Mouse (Mus musculus) hindbrain, embryonic 16.5 days (tissue): ENCODE data around the gene Tpte. TPM values are rescaled to one million over a fixed set of nuclear protein-coding genes. Genes with fewer than 3 reads are reported as not detected.
"Not testable (repeated sequence)": the region's sequence is repeated elsewhere in the genome, so short reads cannot be mapped to it uniquely, and the experiment has no call there.

Experiments
- ATAC-seq: fragments of 200-750 bp; cut with Nextera tagmentation; 2 replicates; pipeline ENCODE4 v1.8.0; 2017; ENCODE audit warnings: moderate TSS enrichment, moderate library complexity
- H3K27ac ChIP-seq: fragments of 300-500 bp; sonication (generic); 2 replicates; pipeline ENCODE4 v1.5.1; 2014; ENCODE audit warnings: low read depth, mild to moderate bottlenecking, control low read depth, low read length, moderate library complexity
- H3K27me3 ChIP-seq: fragments of 300-500 bp; sonication (generic); replicated peaks from 2 replicates; pipeline ENCODE4 v1.6.1; 2014; ENCODE audit warnings: low read length; ENCODE audit not compliant: control insufficient read depth, insufficient read depth
- H3K36me3 ChIP-seq: fragments of 300-500 bp; sonication (generic); 2 replicates; pipeline ENCODE4 v1.6.1; 2014; ENCODE audit warnings: mild to moderate bottlenecking, low read length, moderate library complexity, mixed read lengths; ENCODE audit not compliant: control insufficient read depth, insufficient read depth
- H3K4me1 ChIP-seq: fragments of 300-500 bp; sonication (generic); 2 replicates; pipeline ENCODE4 v1.6.1; 2014; ENCODE audit warnings: low read depth, low read length; ENCODE audit not compliant: control insufficient read depth, insufficient read depth
- H3K4me2 ChIP-seq: fragments of 300-500 bp; sonication (generic); 2 replicates; pipeline ENCODE4 v1.6.1; 2014; ENCODE audit warnings: mild to moderate bottlenecking, low read length, control low read depth, moderate library complexity
- H3K4me3 ChIP-seq: fragments of 300-500 bp; sonication (generic); 2 replicates; pipeline ENCODE4 v1.5.1; 2014; ENCODE audit warnings: mild to moderate bottlenecking, low read length, control low read depth, moderate library complexity
- H3K9ac ChIP-seq: fragments of 300-500 bp; sonication (generic); 2 replicates; pipeline ENCODE4 v1.6.1; 2014; ENCODE audit warnings: low read depth, mild to moderate bottlenecking, control low read depth, low read length, moderate library complexity
- H3K9me3 ChIP-seq: fragments of 300-500 bp; sonication (generic); 2 replicates; pipeline ENCODE4 v1.6.1; 2014; ENCODE audit warnings: mild to moderate bottlenecking, low read length, moderate library complexity; ENCODE audit not compliant: control insufficient read depth
- WGBS: fragments of 180-500 bp; shearing (Covaris S2); extraction: QIAGEN DNeasy Blood & Tissue Kit; methylation state at CpG from one replicate; pipeline ENCODE4 v1.1.7; 2014; 5-methylcytosine and 5-hydroxymethylcytosine counted together
- polyA plus RNA-seq: library from polyadenylated mRNA; unstranded; fragments of >200 nt; fragmentation: Nextera tagmentation; extraction: Ambion mirVana; gene quantifications from 2 replicates; pipeline ENCODE4 v1.2.1, GENCODE M21; 2015

Tpte gene
- polyA plus RNA-seq, 1 experiment from 2014 or later, result not detected

GRCm38 (mm10) chr8:22264292-22264691 lies 18.9 kb upstream of the Tpte start:
- Histone ChIP-seq H3K9ac (no peak overlapping the region), H3K36me3 (no peaks in the 10 kb centered on the region), H3K4me1 (no peaks in the 10 kb centered on the region), H3K4me3 (no peak overlapping the region), H3K9me3 (no peaks in the 10 kb centered on the region), H3K4me2 (no peak overlapping the region), H3K27me3 (no peaks in the 10 kb centered on the region), H3K27ac (no peak overlapping the region)
- WGBS, result 86% methylated on average over 6 of the region's 6 CpGs
- no peak for ATAC-seq

DNA sequence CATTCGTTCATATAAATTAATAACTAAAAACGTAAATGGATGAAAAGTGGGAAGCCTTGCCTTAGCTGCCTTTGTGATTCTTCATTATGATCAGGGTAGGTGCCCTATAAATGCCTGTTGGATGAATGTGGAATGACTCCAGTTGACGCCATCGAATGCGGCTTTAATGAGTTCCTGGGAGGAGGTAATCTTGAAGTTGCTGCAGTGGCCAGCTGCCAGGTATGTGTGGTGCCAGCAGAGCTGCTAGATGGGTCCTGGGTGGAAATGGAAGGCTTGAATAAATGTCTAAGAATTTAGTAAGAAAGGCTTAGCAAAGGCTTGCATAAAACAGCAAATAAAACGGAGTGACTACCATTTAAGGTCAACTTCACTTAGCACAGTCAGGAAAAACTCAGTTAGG lies 18.5 kb upstream of the Tpte start:
- H3K4me1 ChIP-seq, result no peaks in the 10 kb centered on the region
- whole genome bisulfite sequencing, result 82% methylated on average over 6 of the region's 6 CpGs
- no peak overlapping the region for H3K9ac ChIP-seq
- no peak for ATAC-seq
- H3K27me3 ChIP-seq, result no peaks in the 10 kb centered on the region
- no peaks in the 10 kb centered on the region for H3K9me3 ChIP-seq
- no peaks in the 10 kb centered on the region for H3K36me3 ChIP-seq
- H3K4me2 ChIP-seq, result no peak overlapping the region
- H3K4me3 ChIP-seq, result no peak overlapping the region
- H3K27ac ChIP-seq, result no peak overlapping the region

- Histone ChIP-seq H3K27ac (no peak overlapping the region), H3K4me2 (no peak overlapping the region), H3K36me3 (no peaks in the 10 kb centered on the region), H3K27me3 (no peaks in the 10 kb centered on the region), H3K4me3 (no peak overlapping the region), H3K9me3 (no peaks in the 10 kb centered on the region), H3K9ac (no peak overlapping the region), H3K4me1 (no peaks in the 10 kb centered on the region)
- no peak for ATAC-seq
- 86% methylated on average over 1 of the region's 1 CpGs for WGBS
These were observed 18.0 kb upstream of the Tpte start for GRCm38 (mm10) chr8:22265194-22265593.

- Histone ChIP-seq H3K4me1 (no peaks in the 10 kb centered on the region), H3K27me3 (no peaks in the 10 kb centered on the region), H3K36me3 (no peaks in the 10 kb centered on the region), H3K9ac (no peak overlapping the region), H3K4me2 (no peak overlapping the region), H3K4me3 (no peak overlapping the region), H3K9me3 (no peaks in the 10 kb centered on the region), H3K27ac (no peak overlapping the region)
- ATAC-seq, result no peak
- 95% methylated on average over 3 of the region's 3 CpGs for WGBS
These were observed 16.4 kb upstream of the Tpte start for GRCm38 (mm10) chr8:22266809-22267208.

GRCm38 (mm10) chr8:22273142-22273541 lies 10.1 kb upstream of the Tpte start:
- no peaks in the 10 kb centered on the region for H3K27me3 ChIP-seq
- no peak for ATAC-seq
- H3K4me2 ChIP-seq, result no peak overlapping the region
- 89% methylated on average over 3 of the region's 3 CpGs for WGBS
- H3K9me3 ChIP-seq, result no peaks in the 10 kb centered on the region
- no peak overlapping the region for H3K4me3 ChIP-seq
- no peaks in the 10 kb centered on the region for H3K36me3 ChIP-seq
- H3K27ac ChIP-seq, result no peak overlapping the region
- H3K4me1 ChIP-seq, result no peaks in the 10 kb centered on the region
- H3K9ac ChIP-seq, result no peak overlapping the region

DNA sequence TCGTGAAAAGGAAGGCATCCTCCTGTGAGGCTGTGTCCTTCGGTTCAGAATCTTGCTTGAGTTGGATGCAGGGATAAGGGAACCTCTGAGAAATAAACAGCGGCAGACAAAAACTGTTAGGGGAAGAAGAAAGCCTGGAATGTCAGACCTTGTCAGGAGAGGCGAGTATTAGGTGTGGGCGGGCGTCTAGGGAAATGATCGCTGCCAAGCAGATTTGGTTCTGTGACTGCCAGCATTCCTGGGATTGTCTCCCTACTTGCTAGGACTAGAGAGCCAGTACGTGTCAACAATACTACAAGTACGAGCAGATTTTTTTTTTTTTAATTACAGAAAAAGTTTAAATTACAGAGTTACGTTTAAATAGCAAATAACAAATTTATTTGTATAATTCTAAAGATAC lies 8.6 kb upstream of the Tpte start:
- Histone ChIP-seq H3K4me2 (no peak overlapping the region), H3K9me3 (no peaks in the 10 kb centered on the region), H3K27ac (no peak overlapping the region), H3K4me1 (no peaks in the 10 kb centered on the region), H3K27me3 (no peaks in the 10 kb centered on the region), H3K4me3 (no peak overlapping the region), H3K9ac (no peak overlapping the region), H3K36me3 (no peaks in the 10 kb centered on the region)
- ATAC-seq, result no peak
- WGBS, result 73% methylated on average over 10 of the region's 10 CpGs

GRCm38 (mm10) chr8:22302326-22302725 lies 19.1 kb downstream of the Tpte start:
- 56% methylated on average over 2 of the region's 2 CpGs for WGBS
- Histone ChIP-seq H3K4me1 (peaks cover 2% of the 10 kb centered on the region; the same call in 1 of the 2 replicates), H3K4me3 (no peak overlapping the region), H3K36me3 (no peaks in the 10 kb centered on the region), H3K27me3 (no peaks in the 10 kb centered on the region), H3K4me2 (no peak overlapping the region), H3K9ac (no peak overlapping the region), H3K9me3 (no peaks in the 10 kb centered on the region), H3K27ac (no peak overlapping the region)
- no peak for ATAC-seq

- H3K4me2 ChIP-seq, result peak overlapping the region; percentile 42
- no peaks in the 10 kb centered on the region for H3K27me3 ChIP-seq
- peak; percentile 94 for ATAC-seq
- no peaks in the 10 kb centered on the region for H3K9me3 ChIP-seq
- no peaks in the 10 kb centered on the region for H3K36me3 ChIP-seq
- no peak overlapping the region for H3K27ac ChIP-seq
- peak overlapping the region; percentile 13 for H3K4me3 ChIP-seq
- WGBS, result 11% methylated on average over 7 of the region's 7 CpGs
- peaks cover 2% of the 10 kb centered on the region; the same call in 1 of the 2 replicates for H3K4me1 ChIP-seq
- H3K9ac ChIP-seq, result peak overlapping the region; percentile 39
These were observed 19.7 kb downstream of the Tpte start for GRCm38 (mm10) chr8:22302896-22303306.

GRCm38 (mm10) chr8:22304045-22304444 lies 20.8 kb downstream of the Tpte start:
- not testable (repeated sequence) for H3K4me1 ChIP-seq, ATAC-seq, H3K27ac ChIP-seq, H3K9me3 ChIP-seq, H3K36me3 ChIP-seq, H3K4me2 ChIP-seq, H3K4me3 ChIP-seq, H3K9ac ChIP-seq, H3K27me3 ChIP-seq
- 86% methylated on average over 8 of the region's 9 CpGs for WGBS

DNA sequence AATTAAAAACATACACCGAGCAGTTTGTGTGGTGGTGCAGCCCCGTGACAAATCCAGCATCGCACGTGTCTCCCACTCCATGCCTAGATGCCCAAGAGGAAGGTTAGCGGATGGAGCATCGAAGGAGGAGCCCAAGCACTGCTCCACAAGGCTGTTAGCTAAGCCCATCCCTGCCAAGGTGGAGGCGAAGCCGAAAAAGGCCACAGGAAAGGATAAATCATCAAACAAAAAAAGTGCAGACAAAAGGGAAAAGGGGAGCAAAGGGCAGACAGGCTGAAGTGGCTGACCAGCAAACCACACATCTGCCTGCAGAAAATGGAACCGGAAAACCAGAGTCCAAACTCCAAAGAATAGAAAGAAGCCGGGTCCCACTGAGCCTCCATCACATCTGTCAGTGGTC lies 23.8 kb downstream of the Tpte start:
- H3K27ac ChIP-seq, result no peak overlapping the region
- no peaks in the 10 kb centered on the region for H3K36me3 ChIP-seq
- H3K27me3 ChIP-seq, result no peaks in the 10 kb centered on the region
- no peak overlapping the region for H3K4me2 ChIP-seq
- no peak for ATAC-seq
- H3K9me3 ChIP-seq, result no peaks in the 10 kb centered on the region
- no peak overlapping the region for H3K4me3 ChIP-seq
- H3K4me1 ChIP-seq, result peaks cover 2% of the 10 kb centered on the region; the same call in 1 of the 2 replicates
- H3K9ac ChIP-seq, result no peak overlapping the region
- WGBS, result 77% methylated on average over 10 of the region's 10 CpGs
